Mouse (Mus musculus): ENCODE results near the gene Btbd7. TPM values are rescaled to one million over a fixed set of nuclear protein-coding genes. Genes with fewer than 3 reads are reported as not detected.

The Btbd7 gene
- polyA plus RNA-seq, 1 experiment: 0.35 TPM

DNA sequence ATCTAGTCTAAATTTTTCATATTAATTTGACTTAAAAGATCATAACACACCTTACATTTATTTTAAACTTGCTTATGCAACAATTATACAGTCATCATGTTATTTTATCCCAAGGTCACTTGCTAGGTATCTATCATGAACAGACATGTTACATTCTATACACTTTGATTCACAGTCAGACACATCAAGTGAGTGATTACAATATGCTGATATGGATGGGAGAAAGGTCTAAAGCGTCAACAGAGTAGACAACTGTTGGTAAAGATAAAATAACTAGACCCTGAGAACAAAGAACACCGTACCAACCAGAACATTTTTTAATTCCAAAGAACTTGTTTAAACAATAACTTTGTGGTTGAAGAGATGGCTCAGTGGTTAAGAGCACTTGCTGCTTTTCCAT, 8.5 kb downstream of the Btbd7 start:
- peaks cover 23% of the 10 kb centered on the region for H3K4me1 ChIP-seq
- no peaks in the 10 kb centered on the region for H3K9me3 ChIP-seq
- no peaks in the 10 kb centered on the region for H3K27me3 ChIP-seq (replicated peaks)
- TF ChIP-seq GATA1 (IDR thresholded peaks at IDR 0.05; ENCODE audit: borderline replicate concordance, low read length) (no peak), FLI1 (IDR thresholded peaks at IDR 0.05; ENCODE audit: low read length) (no peak)
- H3K36me3 ChIP-seq (replicated peaks; ENCODE audit: low read length): peaks cover 4% of the 10 kb centered on the region
- no peak overlapping the region for H3K4me3 ChIP-seq (replicated peaks)

DNA sequence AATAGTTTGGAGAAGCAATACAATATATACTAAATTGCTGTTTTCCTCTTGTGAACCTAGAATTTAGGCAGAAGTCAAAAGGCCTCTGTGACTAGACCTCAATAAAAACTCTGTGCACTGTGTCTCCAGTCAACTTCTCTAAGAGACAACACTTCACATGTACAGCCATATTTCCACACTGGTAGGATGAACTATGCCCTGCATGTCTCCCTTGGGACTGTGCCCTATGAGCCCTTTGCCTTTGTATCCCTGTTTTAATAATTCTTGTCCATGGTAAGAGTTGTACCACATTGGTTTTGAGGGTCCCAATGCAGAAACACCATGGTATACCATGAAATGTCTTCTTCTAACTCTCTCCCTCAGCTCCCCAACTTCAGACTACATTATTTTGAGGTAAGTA, 17.5 kb downstream of the Btbd7 start:
- Histone ChIP-seq H3K27me3 (replicated peaks) (no peaks in the 10 kb centered on the region), H3K9me3 (no peaks in the 10 kb centered on the region), H3K36me3 (replicated peaks; ENCODE audit: low read length) (peaks cover 8% of the 10 kb centered on the region), H3K4me1 (peaks cover 24% of the 10 kb centered on the region), H3K4me3 (replicated peaks) (no peak overlapping the region)
- TF ChIP-seq GATA1 (IDR thresholded peaks at IDR 0.05; ENCODE audit: borderline replicate concordance, low read length) (no peak), FLI1 (IDR thresholded peaks at IDR 0.05; ENCODE audit: low read length) (no peak)

DNA sequence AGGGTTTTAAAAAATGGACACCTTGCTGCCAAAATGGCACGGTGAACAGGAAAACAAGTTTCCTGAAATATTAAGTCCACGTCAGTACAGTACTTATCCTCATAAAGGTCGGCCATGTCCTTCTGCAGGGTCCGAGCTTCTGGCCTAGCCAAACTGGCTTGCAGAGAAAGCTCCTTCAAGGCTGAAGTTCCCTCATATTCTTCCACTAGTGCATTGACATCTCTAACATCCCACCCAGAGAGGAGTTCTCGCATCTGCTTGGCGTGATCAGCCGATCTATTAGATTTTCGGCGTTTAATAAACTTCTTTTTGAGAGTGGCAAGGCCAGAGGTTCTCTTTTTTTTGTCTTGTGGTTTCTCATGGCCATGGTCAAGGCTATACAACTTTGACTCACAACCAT, 40.0 kb downstream of the Btbd7 start:
- Histone ChIP-seq H3K27me3 (replicated peaks) (no peaks in the 10 kb centered on the region), H3K4me3 (replicated peaks) (no peak overlapping the region), H3K9me3 (no peaks in the 10 kb centered on the region), H3K4me1 (peaks cover 6% of the 10 kb centered on the region; the same call in 1 of the 2 replicates), H3K36me3 (replicated peaks; ENCODE audit: low read length) (peaks cover 57% of the 10 kb centered on the region)
- TF ChIP-seq GATA1 (IDR thresholded peaks at IDR 0.05; ENCODE audit: borderline replicate concordance, low read length) (no peak), FLI1 (IDR thresholded peaks at IDR 0.05; ENCODE audit: low read length) (no peak)

DNA sequence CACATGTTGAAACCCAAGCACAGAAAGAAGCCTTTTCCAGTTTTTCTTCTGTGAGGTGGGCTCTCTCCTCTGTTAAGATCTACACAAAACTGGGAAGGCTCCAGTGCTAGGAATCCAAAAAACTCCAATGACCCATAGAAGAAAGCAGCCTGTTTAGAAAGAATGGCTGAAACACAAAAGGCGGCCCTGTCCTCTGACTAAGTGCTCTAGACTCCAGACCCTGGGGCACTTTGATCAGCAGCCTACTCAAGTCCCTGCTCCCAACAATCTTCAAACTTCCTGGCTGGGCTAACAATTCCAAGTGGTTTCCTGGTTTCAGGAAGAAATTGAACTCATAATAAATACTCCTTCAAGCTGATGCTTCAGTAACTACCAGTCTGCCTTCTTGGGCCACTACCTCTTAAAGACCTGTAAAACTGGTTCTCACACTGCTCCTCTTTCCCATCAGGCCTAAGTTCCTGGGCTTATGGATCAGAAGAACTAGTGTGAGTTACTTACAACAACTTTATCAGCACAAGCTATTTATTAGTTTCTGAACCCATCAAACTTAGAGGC, 45.4 kb downstream of the Btbd7 start:
- peaks cover 49% of the 10 kb centered on the region for H3K36me3 ChIP-seq (replicated peaks; ENCODE audit: low read length)
- peaks cover 2% of the 10 kb centered on the region; the same call in 1 of the 2 replicates for H3K4me1 ChIP-seq
- H3K4me3 ChIP-seq (replicated peaks): no peak overlapping the region
- TF ChIP-seq FLI1 (IDR thresholded peaks at IDR 0.05; ENCODE audit: low read length) (no peak), GATA1 (IDR thresholded peaks at IDR 0.05; ENCODE audit: borderline replicate concordance, low read length) (no peak)
- no peaks in the 10 kb centered on the region for H3K9me3 ChIP-seq
- H3K27me3 ChIP-seq (replicated peaks): no peaks in the 10 kb centered on the region

DNA sequence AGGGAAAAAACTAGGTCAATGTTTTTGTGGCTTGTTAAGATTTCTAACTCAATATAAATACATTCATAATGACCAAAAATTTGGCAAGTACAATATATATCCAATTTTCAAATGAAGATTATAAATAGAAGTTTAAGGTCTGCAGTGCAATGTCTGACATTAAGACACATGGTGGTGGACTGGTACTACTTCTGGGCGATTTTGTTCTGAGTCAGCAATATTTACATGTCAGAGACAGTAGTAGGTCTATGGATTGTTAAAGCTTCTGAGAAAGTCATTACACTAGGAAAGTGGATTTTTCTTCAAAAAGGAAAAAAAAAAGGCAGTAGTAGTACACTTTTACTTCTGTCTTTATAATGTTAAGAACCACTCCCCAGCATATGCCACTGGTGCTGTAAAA, 46.4 kb downstream of the Btbd7 start:
- H3K9me3 ChIP-seq: no peaks in the 10 kb centered on the region
- TF ChIP-seq GATA1 (IDR thresholded peaks at IDR 0.05; ENCODE audit: borderline replicate concordance, low read length) (no peak), FLI1 (IDR thresholded peaks at IDR 0.05; ENCODE audit: low read length) (no peak)

DNA sequence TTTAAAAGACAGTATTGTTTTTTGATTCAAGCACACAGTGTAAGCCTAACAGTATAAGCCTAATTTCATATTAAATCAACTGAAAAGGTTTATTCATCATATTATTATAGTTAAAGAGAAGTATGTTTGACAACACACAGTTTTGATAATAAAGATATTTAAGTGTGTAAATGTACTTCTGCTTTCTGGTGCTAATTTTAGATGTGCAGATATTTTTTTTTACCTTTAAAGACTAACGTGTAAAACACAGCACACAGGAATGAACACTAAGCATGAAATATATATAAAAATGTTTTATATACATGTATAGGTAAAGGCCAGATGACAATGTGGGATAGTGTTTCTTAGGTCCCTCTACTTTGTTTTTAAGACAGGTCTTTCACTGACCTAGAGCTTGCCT, 51.2 kb downstream of the Btbd7 start:
- TF ChIP-seq GATA1 (IDR thresholded peaks at IDR 0.05; ENCODE audit: borderline replicate concordance, low read length): no peak
- TF ChIP-seq FLI1 (IDR thresholded peaks at IDR 0.05; ENCODE audit: low read length): no peak
- Histone ChIP-seq H3K36me3 (replicated peaks; ENCODE audit: low read length) (peaks cover 23% of the 10 kb centered on the region), H3K9me3 (no peaks in the 10 kb centered on the region), H3K4me1 (peaks cover 9% of the 10 kb centered on the region), H3K27me3 (replicated peaks) (no peaks in the 10 kb centered on the region), H3K4me3 (replicated peaks) (no peak overlapping the region)

More for the DNA sequence above, 46.4 kb downstream of the Btbd7 start:
- Histone ChIP-seq H3K27me3 (replicated peaks) (no peaks in the 10 kb centered on the region), H3K4me1 (peaks cover 2% of the 10 kb centered on the region; the same call in 1 of the 2 replicates), H3K4me3 (replicated peaks) (no peak overlapping the region), H3K36me3 (replicated peaks; ENCODE audit: low read length) (peaks cover 40% of the 10 kb centered on the region)

DNA sequence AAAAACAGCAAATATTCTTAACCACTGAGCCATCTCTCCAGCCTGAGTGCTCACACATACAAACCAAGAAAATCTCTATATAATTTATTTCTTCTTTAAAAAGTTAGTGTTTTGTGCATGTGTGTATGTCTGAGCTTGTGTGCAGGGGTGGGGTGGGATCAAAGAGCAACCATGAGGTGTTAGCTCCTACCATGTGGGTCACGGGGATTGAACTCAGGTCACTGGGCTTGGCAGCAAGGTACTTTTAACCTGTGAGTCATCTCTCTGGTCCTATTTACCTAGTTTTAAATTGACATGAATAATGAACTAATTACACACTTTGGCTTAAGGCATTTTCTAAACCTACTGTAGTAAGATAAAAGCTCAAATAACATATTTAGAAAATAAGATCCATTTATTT, 51.9 kb downstream of the Btbd7 start:
- H3K4me3 ChIP-seq (replicated peaks): no peak overlapping the region
- peaks cover 9% of the 10 kb centered on the region for H3K4me1 ChIP-seq
- no peaks in the 10 kb centered on the region for H3K27me3 ChIP-seq (replicated peaks)
- peaks cover 20% of the 10 kb centered on the region for H3K36me3 ChIP-seq (replicated peaks; ENCODE audit: low read length)
- no peak for TF ChIP-seq GATA1 (IDR thresholded peaks at IDR 0.05; ENCODE audit: borderline replicate concordance, low read length)
- no peaks in the 10 kb centered on the region for H3K9me3 ChIP-seq

DNA sequence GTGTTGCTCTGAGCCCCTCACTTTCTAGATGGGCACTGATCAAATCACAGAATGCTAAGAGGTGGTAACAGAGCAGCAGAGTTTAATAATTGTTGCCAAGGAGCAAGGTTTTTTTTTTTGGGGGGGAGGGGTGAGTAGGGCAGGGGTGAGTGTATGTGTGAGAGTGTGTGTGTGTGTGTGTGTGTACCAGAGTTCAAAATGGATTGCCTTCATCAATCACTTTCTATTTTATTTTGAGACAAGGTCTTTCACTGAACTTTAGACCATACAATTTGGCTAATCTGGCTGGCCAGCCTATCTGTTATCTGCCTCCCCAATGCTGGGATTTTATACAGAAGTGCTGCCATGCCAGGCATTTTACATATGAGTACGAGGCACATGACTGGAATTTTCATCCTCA, 63.4 kb downstream of the Btbd7 start:
- TF ChIP-seq GATA1 (IDR thresholded peaks at IDR 0.05; ENCODE audit: borderline replicate concordance, low read length) (no peak), FLI1 (IDR thresholded peaks at IDR 0.05; ENCODE audit: low read length) (no peak)
- Histone ChIP-seq H3K36me3 (replicated peaks; ENCODE audit: low read length) (peaks cover 46% of the 10 kb centered on the region), H3K27me3 (replicated peaks) (no peaks in the 10 kb centered on the region), H3K9me3 (no peaks in the 10 kb centered on the region), H3K4me1 (peaks cover 25% of the 10 kb centered on the region), H3K4me3 (replicated peaks) (no peak overlapping the region)

DNA sequence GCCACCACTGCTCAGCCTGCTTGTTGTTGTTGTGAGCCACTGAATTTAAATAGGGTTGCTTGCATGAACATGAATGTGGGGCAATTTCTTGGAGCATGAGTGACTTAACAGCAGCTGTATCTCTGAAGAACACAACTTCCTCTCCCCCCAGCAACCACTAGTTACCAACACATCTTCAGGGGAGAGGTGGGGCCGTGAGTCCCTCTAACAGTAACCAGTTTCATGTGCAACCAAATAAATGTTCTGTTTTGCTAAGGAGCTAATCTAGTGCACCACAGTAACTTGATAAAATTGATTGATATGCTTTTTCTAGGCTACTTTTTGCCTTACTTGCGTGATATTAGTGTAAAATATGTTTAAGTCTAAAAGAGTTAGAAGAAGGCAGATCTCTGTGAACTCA, 78.7 kb downstream of the Btbd7 start:
- peaks cover 57% of the 10 kb centered on the region for H3K36me3 ChIP-seq (replicated peaks; ENCODE audit: low read length)
- no peaks in the 10 kb centered on the region for H3K27me3 ChIP-seq (replicated peaks)
- no peak overlapping the region for H3K4me3 ChIP-seq (replicated peaks)
- no peaks in the 10 kb centered on the region for H3K9me3 ChIP-seq
- TF ChIP-seq FLI1 (IDR thresholded peaks at IDR 0.05; ENCODE audit: low read length) (no peak), GATA1 (IDR thresholded peaks at IDR 0.05; ENCODE audit: borderline replicate concordance, low read length) (0 out of 3 replicates have a peak, but pooled peaks have one; percentile 36)
- peaks cover 38% of the 10 kb centered on the region for H3K4me1 ChIP-seq

DNA sequence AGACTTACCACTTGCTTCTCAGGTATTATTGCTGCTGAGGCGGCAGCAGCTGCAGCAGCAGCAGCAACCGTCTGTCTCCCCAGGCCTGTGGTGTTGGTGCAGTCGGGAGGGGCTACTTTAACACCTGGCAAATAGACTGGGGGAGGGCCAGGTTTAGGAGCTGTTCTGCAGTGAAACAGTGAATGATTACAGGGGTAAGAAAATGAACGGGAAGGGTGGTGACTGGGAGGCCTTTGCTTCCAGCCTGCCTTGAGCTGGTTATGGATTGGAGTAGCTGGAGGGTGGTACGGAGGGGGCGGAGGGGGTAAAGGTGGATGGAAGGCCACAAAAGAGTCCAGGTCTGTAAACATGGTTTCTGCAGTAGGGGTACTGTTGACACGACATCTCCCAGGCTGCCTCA, 90.3 kb downstream of the Btbd7 start:
- Histone ChIP-seq H3K4me3 (replicated peaks) (no peak overlapping the region), H3K9me3 (no peaks in the 10 kb centered on the region), H3K27me3 (replicated peaks) (no peaks in the 10 kb centered on the region), H3K4me1 (peaks cover 8% of the 10 kb centered on the region; the same call in 1 of the 2 replicates), H3K36me3 (replicated peaks; ENCODE audit: low read length) (peaks cover 97% of the 10 kb centered on the region)
- no peak for TF ChIP-seq FLI1 (IDR thresholded peaks at IDR 0.05; ENCODE audit: low read length)
- TF ChIP-seq GATA1 (IDR thresholded peaks at IDR 0.05; ENCODE audit: borderline replicate concordance, low read length): no peak

DNA sequence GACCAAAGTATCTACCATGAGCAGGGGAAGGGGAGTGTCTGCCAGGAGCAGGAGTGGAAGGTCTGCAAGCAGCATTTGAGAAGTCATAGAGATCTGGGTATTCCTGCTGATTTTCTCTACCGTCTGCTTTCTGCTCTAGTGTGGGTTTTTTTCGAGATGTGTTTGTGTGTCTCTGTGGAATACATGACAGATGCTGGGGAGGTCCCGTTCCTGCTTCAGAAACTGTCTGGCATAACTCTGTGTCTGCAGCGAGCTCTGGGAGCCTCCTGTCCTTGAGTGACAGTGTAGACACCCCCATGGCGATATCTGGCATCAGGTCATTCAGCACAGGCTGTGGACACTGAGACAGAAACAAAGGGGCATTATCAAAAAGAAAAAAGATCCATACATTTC, 92.7 kb downstream of the Btbd7 start:
- no peaks in the 10 kb centered on the region for H3K27me3 ChIP-seq (replicated peaks)
- TF ChIP-seq GATA1 (IDR thresholded peaks at IDR 0.05; ENCODE audit: borderline replicate concordance, low read length) (no peak), FLI1 (IDR thresholded peaks at IDR 0.05; ENCODE audit: low read length) (no peak)
- H3K9me3 ChIP-seq: no peaks in the 10 kb centered on the region
- H3K36me3 ChIP-seq (replicated peaks; ENCODE audit: low read length): peaks cover 94% of the 10 kb centered on the region
- no peak overlapping the region for H3K4me3 ChIP-seq (replicated peaks)
- H3K4me1 ChIP-seq: peaks cover 8% of the 10 kb centered on the region; the same call in 1 of the 2 replicates
